Mouse (Mus musculus) retina, embryonic 14.5 days (tissue): ENCODE measurements around the gene Ldah.
"Not testable (repeated sequence)": the region's sequence is repeated elsewhere in the genome, so short reads cannot be mapped to it uniquely, and the experiment has no call there.

Experiments used
- DNase-seq: peaks from one replicate; pipeline ENCODE4 v3.0.0-alpha.2; 2015; ENCODE audit warnings: low spot score

Gene Ldah

DNA sequence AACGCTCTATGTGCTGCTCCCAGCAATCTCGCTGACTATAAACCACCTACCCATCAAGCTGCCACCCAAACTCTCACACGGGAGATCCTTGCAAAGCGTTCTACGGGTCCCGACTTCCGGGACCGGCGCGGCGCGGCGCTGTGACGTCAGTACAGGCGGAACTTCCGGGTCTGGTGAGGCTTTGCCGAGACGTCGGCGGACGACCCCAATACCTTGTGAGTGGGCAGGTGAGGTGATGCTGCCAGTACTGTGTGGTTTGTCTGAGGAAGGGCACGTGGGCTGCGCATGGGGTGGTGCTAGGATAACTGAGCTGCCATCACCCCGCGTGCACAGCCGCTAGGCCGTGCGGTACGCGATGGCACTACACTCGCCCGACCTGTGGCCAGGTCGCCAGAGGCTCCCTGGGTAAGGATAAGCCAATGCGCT lies at the start of gene Ldah:
Gene Ldah, plus strand, starts transcription at position 130 of the 426 bp plus-strand sequence.
- peak; percentile 88 for DNase-seq

- no peak for DNase-seq
Measured at GRCm38 (mm10) chr12:8167743-8168142, 40.2 kb upstream of the Ldah start.

DNA sequence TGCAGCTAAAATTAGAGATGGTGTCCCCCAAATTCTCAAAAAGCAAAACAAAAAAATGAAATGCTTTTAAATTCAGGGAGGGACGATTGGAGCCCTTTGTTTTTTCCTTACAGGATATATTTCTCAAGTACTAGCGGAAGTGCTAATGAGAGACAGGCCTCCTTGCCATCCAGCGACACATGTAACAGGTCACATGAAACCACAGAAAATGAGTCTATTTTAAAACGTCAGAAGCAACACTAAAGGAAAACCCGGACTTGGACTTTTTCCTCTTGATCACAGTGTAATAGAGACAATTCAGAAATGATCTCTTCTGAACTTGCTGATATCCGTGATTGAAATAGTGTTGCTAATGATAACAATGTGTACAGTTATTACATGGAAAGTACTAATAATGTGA lies 27.0 kb upstream of the Ldah start:
- no peak for DNase-seq

DNA sequence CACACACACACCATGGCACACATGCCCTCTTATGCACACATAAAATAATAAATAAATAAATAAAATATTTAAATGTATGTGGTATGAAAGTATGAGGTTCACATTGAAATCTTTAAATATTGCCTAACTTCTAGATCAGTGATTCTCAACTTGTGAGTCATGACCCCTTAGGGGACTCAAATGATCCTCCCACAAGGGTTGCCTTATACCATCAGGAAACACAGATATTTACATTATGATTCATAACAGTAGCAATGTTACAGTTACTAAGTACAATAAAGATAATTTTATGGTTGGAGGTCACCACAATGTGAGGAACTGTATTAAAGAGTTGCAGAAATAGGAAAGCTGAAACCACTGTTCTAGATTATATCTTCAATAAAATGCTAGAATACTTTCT lies 26.2 kb upstream of the Ldah start:
- DNase-seq: no peak

- DNase-seq: no peak
Measured at GRCm38 (mm10) chr12:8184518-8184917, 23.4 kb upstream of the Ldah start.

DNA sequence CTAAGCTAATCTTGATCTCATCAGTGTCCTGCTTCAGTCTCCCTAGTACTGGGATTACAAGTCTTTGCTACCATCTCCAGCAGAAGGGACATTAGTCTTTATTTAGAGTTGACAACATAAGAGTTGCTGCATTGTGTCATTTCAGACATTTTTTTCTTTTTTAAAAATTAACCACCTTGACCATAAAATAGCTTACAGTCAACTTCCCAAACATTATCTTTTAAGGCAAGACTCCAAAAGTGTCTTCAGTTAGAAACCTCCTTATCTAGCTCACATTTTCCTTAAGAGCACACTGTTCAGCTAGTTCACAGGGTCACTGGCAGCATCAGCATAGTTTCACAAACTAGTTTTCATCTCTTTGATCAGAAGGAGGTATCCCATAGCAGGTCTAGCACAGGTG lies 19.7 kb upstream of the Ldah start:
- no peak for DNase-seq

GRCm38 (mm10) chr12:8188796-8189535 lies 18.9 kb upstream of the Ldah start:
- DNase-seq: not testable (repeated sequence)

DNA sequence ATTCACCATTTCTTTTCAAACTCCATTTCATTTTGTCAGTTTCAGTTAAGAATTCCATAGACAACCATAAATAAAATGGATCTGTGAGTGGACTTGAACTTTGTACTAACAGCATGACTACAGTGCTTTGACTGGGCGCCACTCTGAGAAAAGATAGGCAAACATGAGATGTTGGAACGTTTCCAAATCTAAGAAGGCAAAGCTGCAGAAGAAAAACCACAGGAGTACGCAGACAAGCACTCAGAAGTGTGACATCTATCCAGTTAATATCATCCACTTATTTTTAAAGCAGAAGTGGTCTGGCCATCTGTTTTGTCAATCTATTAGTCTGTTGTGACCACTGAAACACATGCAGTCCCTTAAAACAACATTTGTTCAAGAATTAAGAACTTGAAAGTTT lies 18.2 kb upstream of the Ldah start:
- no peak for DNase-seq

- DNase-seq: no peak
Measured at GRCm38 (mm10) chr12:8205721-8206120, 2.2 kb upstream of the Ldah start.

GRCm38 (mm10) chr12:8207578-8207977 lies 329 bp upstream of the Ldah start:
- DNase-seq: no peak

GRCm38 (mm10) chr12:8216392-8217280 lies 8.7 kb downstream of the Ldah start:
- no peak for DNase-seq

DNA sequence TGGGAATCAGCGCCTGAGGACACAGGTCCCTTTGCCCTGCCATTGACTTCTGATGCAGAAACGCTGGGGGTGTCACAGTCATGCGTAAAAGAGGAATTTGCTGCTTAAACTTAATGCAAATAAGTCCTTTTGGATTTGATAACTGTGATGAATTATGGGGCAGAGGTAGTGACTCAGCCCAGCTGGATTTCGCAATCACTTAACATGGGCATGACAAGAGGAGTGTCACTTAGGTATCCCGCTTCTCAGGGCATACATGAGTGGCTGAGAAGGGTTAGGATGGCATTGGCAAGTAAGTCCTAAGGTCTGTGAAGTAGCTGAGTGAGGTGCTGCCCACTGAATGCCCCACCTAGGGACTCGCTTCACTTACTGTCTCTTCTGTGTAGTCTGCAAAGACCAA lies 15.1 kb downstream of the Ldah start:
- no peak for DNase-seq

GRCm38 (mm10) chr12:8231101-8231500 lies 23.2 kb downstream of the Ldah start:
- DNase-seq: no peak

- DNase-seq: peak; percentile 37
Measured at GRCm38 (mm10) chr12:8232679-8233078, 24.8 kb downstream of the Ldah start.

GRCm38 (mm10) chr12:8242181-8242580 lies 34.3 kb downstream of the Ldah start:
- DNase-seq: no peak

- no peak for DNase-seq
Measured at GRCm38 (mm10) chr12:8244746-8245145, 36.8 kb downstream of the Ldah start.

- DNase-seq: no peak
Measured at GRCm38 (mm10) chr12:8260297-8260696, 52.4 kb downstream of the Ldah start.

DNA sequence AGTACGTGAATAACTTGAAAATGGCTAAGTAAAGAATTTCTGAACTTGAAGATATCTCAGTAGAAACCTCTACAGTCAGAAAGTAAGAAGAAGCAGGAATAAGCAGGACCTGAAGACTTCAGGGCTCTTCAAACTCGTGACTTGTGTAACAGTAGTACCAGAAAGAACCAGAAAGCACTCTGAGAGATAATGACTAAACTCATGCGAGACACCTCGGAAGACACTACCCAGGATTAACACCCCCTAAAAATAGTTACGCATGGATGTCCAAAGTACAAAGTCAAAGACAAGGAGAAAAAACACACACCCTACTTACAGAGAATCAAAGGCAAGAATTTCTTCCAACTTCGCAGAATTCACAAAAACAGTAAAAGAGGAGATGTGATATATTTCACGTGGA lies 58.4 kb downstream of the Ldah start:
- DNase-seq: no peak

DNA sequence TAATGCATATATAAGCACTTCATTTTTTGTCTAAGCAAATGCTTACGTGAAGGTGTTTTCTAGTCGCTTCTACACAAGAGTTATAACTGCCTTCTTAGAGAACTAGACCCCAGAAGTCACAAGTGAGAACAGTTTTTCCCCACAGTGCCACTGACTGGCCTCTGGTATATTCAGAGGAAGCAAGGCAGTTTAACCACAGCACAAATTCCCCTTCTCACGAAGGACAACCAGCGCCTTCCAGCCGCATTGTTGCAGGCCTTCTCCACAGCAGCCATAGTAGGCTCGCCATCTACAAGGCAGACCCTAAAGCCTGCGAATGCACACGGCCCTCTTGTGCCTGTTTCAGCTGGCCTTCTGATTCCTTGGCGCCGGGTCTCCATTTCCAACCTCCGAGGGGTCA lies 61.7 kb downstream of the Ldah start:
- no peak for DNase-seq

DNA sequence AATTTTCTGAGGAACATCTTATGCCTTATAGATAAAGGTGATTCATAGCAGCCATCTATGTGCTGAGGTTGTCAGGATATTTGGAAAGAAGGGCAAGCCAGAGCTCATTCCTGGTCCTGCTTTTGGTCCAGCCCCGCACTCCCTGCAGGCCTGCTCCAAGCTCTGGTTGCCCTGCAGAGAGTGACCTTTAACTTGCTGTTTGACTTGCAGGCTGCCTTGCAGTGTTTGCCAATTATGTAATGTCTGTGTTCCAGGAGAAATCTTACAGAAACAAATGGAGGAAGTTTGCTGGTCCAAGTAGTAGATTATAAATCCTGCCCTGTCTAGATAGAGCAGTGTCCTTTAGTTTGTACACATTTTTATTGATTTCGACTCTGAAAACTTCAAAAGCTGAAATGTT lies 63.5 kb downstream of the Ldah start:
- no peak for DNase-seq

GRCm38 (mm10) chr12:8273471-8274171 lies 65.7 kb downstream of the Ldah start:
- DNase-seq: no peak

DNA sequence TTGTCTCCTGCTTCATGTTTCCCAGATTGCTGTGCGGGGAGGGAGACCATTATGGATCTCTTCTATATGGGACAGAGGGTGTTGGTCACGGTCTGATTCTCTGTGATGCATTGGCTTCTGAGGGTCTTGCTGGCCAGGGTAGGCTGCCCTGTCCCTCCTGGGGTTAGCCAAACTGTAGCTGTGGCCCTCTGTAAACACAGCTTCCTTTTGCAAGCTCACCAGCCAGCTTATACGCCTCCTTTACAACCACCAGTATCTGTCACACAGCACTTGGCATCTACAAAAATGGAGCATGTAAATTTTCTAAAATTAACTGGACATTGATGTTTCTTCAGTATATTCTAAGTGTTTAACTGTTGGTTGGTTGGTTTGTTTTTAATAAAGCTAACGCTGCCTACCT lies 67.5 kb downstream of the Ldah start:
- DNase-seq: no peak
